Mouse (Mus musculus): ENCODE results near the gene Srp54b. TPM values are rescaled to one million over a fixed set of nuclear protein-coding genes. Genes with fewer than 3 reads are reported as not detected.
"Not testable (repeated sequence)": the region's sequence is repeated elsewhere in the genome, so short reads cannot be mapped to it uniquely, and the experiment has no call there.

Gene Srp54b
- polyA plus RNA-seq, 1 experiment from 2014 or later: 56.3 TPM

GRCm38 (mm10) chr12:55189127-55189526 lies 34.2 kb downstream of the Srp54b start:
- not testable (repeated sequence) for H3K27me3 ChIP-seq (ENCODE audit: control insufficient read depth, insufficient read depth, low read length); H3K9ac ChIP-seq (ENCODE audit: low read length); DNase-seq (ENCODE audit: low spot score, missing footprints); H3K27ac ChIP-seq (ENCODE audit: low read depth, low read length); H3K4me2 ChIP-seq; H3K4me3 ChIP-seq (ENCODE audit: low read depth, low read length); H3K36me3 ChIP-seq (ENCODE audit: control insufficient read depth, insufficient read depth, low read length); H3K4me1 ChIP-seq (ENCODE audit: control insufficient read depth, insufficient read depth, low read length); H3K9me3 ChIP-seq (ENCODE audit: control insufficient read depth, low read length); ATAC-seq (ENCODE audit: low FRiP score)
- no CpG with 5 or more reads among the region's 5 CpGs for WGBS

GRCm38 (mm10) chr12:55199306-55199705 lies 44.4 kb downstream of the Srp54b start, which contains the start of gene 1700047I17Rik2:
TSS of gene 1700047I17Rik2 (plus strand) at chr12:55199592.
- DNase-seq (ENCODE audit: low spot score, missing footprints); H3K4me1 ChIP-seq (ENCODE audit: control insufficient read depth, insufficient read depth, low read length); H3K27me3 ChIP-seq (ENCODE audit: control insufficient read depth, insufficient read depth, low read length); H3K9me3 ChIP-seq (ENCODE audit: control insufficient read depth, low read length); H3K9ac ChIP-seq (ENCODE audit: low read length); H3K27ac ChIP-seq (ENCODE audit: low read depth, low read length); H3K4me2 ChIP-seq; H3K4me3 ChIP-seq (ENCODE audit: low read depth, low read length); H3K36me3 ChIP-seq (ENCODE audit: control insufficient read depth, insufficient read depth, low read length): not testable (repeated sequence)
- peak; percentile 96 for ATAC-seq (ENCODE audit: low FRiP score)
- WGBS: no CpG with 5 or more reads among the region's 40 CpGs

- no CpG with 5 or more reads among the region's 18 CpGs for WGBS
- H3K27ac ChIP-seq (ENCODE audit: low read depth, low read length); H3K4me1 ChIP-seq (ENCODE audit: control insufficient read depth, insufficient read depth, low read length); DNase-seq (ENCODE audit: low spot score, missing footprints); H3K4me3 ChIP-seq (ENCODE audit: low read depth, low read length); H3K9ac ChIP-seq (ENCODE audit: low read length); H3K27me3 ChIP-seq (ENCODE audit: control insufficient read depth, insufficient read depth, low read length); H3K4me2 ChIP-seq; H3K36me3 ChIP-seq (ENCODE audit: control insufficient read depth, insufficient read depth, low read length); H3K9me3 ChIP-seq (ENCODE audit: control insufficient read depth, low read length): not testable (repeated sequence)
- peak; percentile 65 for ATAC-seq (ENCODE audit: low FRiP score)
These were observed 44.9 kb downstream of the Srp54b start for GRCm38 (mm10) chr12:55199799-55200198.

- ATAC-seq (ENCODE audit: low FRiP score); H3K9ac ChIP-seq (ENCODE audit: low read length): not testable (repeated sequence)
- WGBS: no CpG with 5 or more reads among the region's 6 CpGs
These were observed 58.0 kb downstream of the Srp54b start for GRCm38 (mm10) chr12:55212944-55213343.

GRCm38 (mm10) chr12:55229626-55230519 lies 75.0 kb downstream of the Srp54b start, which contains the start of gene Srp54c:
TSS of gene Srp54c (plus strand) at chr12:55230168.
- not testable (repeated sequence) for H3K27me3 ChIP-seq (ENCODE audit: control insufficient read depth, insufficient read depth, low read length); H3K9me3 ChIP-seq (ENCODE audit: control insufficient read depth, low read length); H3K27ac ChIP-seq (ENCODE audit: low read depth, low read length); H3K4me1 ChIP-seq (ENCODE audit: control insufficient read depth, insufficient read depth, low read length); H3K36me3 ChIP-seq (ENCODE audit: control insufficient read depth, insufficient read depth, low read length); H3K9ac ChIP-seq (ENCODE audit: low read length); H3K4me2 ChIP-seq; DNase-seq (ENCODE audit: low spot score, missing footprints); H3K4me3 ChIP-seq (ENCODE audit: low read depth, low read length)
- ATAC-seq (ENCODE audit: low FRiP score): peak; percentile 98
- WGBS: no CpG with 5 or more reads among the region's 57 CpGs

More at GRCm38 (mm10) chr12:55212944-55213343, 58.0 kb downstream of the Srp54b start:
- not testable (repeated sequence) for H3K27ac ChIP-seq (ENCODE audit: low read depth, low read length); H3K4me1 ChIP-seq (ENCODE audit: control insufficient read depth, insufficient read depth, low read length); H3K9me3 ChIP-seq (ENCODE audit: control insufficient read depth, low read length); H3K4me2 ChIP-seq; H3K27me3 ChIP-seq (ENCODE audit: control insufficient read depth, insufficient read depth, low read length); H3K4me3 ChIP-seq (ENCODE audit: low read depth, low read length); DNase-seq (ENCODE audit: low spot score, missing footprints); H3K36me3 ChIP-seq (ENCODE audit: control insufficient read depth, insufficient read depth, low read length)

GRCm38 (mm10) chr12:55230520-55230861 lies 75.6 kb downstream of the Srp54b start:
- H3K36me3 ChIP-seq (ENCODE audit: control insufficient read depth, insufficient read depth, low read length); DNase-seq (ENCODE audit: low spot score, missing footprints); H3K9me3 ChIP-seq (ENCODE audit: control insufficient read depth, low read length); H3K4me3 ChIP-seq (ENCODE audit: low read depth, low read length); ATAC-seq (ENCODE audit: low FRiP score); H3K4me1 ChIP-seq (ENCODE audit: control insufficient read depth, insufficient read depth, low read length); H3K4me2 ChIP-seq; H3K27me3 ChIP-seq (ENCODE audit: control insufficient read depth, insufficient read depth, low read length); H3K9ac ChIP-seq (ENCODE audit: low read length); H3K27ac ChIP-seq (ENCODE audit: low read depth, low read length): not testable (repeated sequence)
- under 1% methylated on average over 9 of the region's 25 CpGs for WGBS

Other genes with a start within 250 kb of the Srp54b start
- not detected in 2 replicates for gene Gm20403, start 168.6 kb upstream of the Srp54b start, polyA plus RNA-seq (2014; fragmentation: Nextera tagmentation; extraction: Ambion mirVana)
- gene Baz1a, start 140.8 kb upstream of the Srp54b start, polyA plus RNA-seq (2014; fragmentation: Nextera tagmentation; extraction: Ambion mirVana): 34.3 and 37.7 TPM in 2 replicates
- gene 2700097O09Rik, start 75.0 kb upstream of the Srp54b start, polyA plus RNA-seq (2014; fragmentation: Nextera tagmentation; extraction: Ambion mirVana): 33.2 and 36.2 TPM in 2 replicates
- gene Srp54a, start 74.8 kb upstream of the Srp54b start, polyA plus RNA-seq (2014; fragmentation: Nextera tagmentation; extraction: Ambion mirVana): 176 and 184 TPM in 2 replicates
- gene Fam177a, start 30.6 kb upstream of the Srp54b start, polyA plus RNA-seq (2014; fragmentation: Nextera tagmentation; extraction: Ambion mirVana): 13.6 and 16.0 TPM in 2 replicates
- not detected in 2 replicates for gene 1700047I17Rik2, start 44.5 kb downstream of the Srp54b start, polyA plus RNA-seq (2014; fragmentation: Nextera tagmentation; extraction: Ambion mirVana)
- 73.4 and 82.2 TPM in 2 replicates for gene Srp54c, start 75.1 kb downstream of the Srp54b start, polyA plus RNA-seq (2014; fragmentation: Nextera tagmentation; extraction: Ambion mirVana)
- gene 1110008L16Rik, start 144.5 kb downstream of the Srp54b start, polyA plus RNA-seq (2014; fragmentation: Nextera tagmentation; extraction: Ambion mirVana): 17.1 and 17.9 TPM in 2 replicates
- gene Ppp2r3c, start 147.9 kb downstream of the Srp54b start, polyA plus RNA-seq (2014; fragmentation: Nextera tagmentation; extraction: Ambion mirVana): 33.4 and 37.4 TPM in 2 replicates
- gene Psma6, start 229.1 kb downstream of the Srp54b start, polyA plus RNA-seq (2014; fragmentation: Nextera tagmentation; extraction: Ambion mirVana): 506 and 513 TPM in 2 replicates

Data from midbrain, embryonic 11.5 days (tissue).